ENCODE assay signal across 8 mouse cellular contexts in genomic region chrX:11632011-11632410, GRCm38 (mm10).
DNase-seq lines count a peak whose midpoint lies in the region; ATAC-seq lines count a peak whose summit lies in the region.

No protein-coding gene starts in this region.

- H3K4me3 ChIP-seq in kidney, embryonic 15.5 days (replicated peaks): peak overlapping the region; percentile 16; the same call in 1 of the 2 replicates
- H3K4me3 ChIP-seq in intestine, embryonic 14.5 days (ENCODE audit: low read depth, low read length): no peak overlapping the region
- H3K4me3 ChIP-seq in neural tube, embryonic 14.5 days (ENCODE audit: low read depth, low read length): no peak overlapping the region

- H3K4me2 ChIP-seq in kidney, embryonic 15.5 days: peak overlapping the region; percentile 48
- H3K4me2 ChIP-seq in intestine, embryonic 14.5 days (ENCODE audit: low read length): peak overlapping the region; percentile 41
- H3K4me2 ChIP-seq in neural tube, embryonic 14.5 days (ENCODE audit: low read depth, low read length): peak overlapping the region; percentile 30; the same call in 1 of the 2 replicates

- H3K27ac ChIP-seq in kidney, embryonic 15.5 days: 0 out of 2 replicates have a peak overlapping the region, but pooled peaks have one; percentile 13
- H3K27ac ChIP-seq in intestine, embryonic 14.5 days (ENCODE audit: low read depth): no peak overlapping the region
- H3K27ac ChIP-seq in neural tube, embryonic 14.5 days (ENCODE audit: low read depth, low read length): peak overlapping the region; percentile 44; the same call in 1 of the 2 replicates

- H3K4me1 ChIP-seq in kidney, embryonic 15.5 days: peaks cover 9% of the 10 kb centered on the region; the same call in 1 of the 2 replicates
- H3K4me1 ChIP-seq in intestine, embryonic 14.5 days (replicated peaks; ENCODE audit: control insufficient read depth, insufficient read depth, low read length): peaks cover 4% of the 10 kb centered on the region; the same call in 1 of the 2 replicates
- no peaks in the 10 kb centered on the region for H3K4me1 ChIP-seq in neural tube, embryonic 14.5 days (ENCODE audit: control insufficient read depth, insufficient read depth, low read length)

- 25% methylated on average over 14 of the region's 14 CpGs for WGBS in kidney, embryonic 15.5 days
- 13% methylated on average over 14 of the region's 14 CpGs for WGBS in intestine, embryonic 14.5 days
- 14% methylated on average over 12 of the region's 14 CpGs for WGBS in neural tube, embryonic 14.5 days

- peaks cover 49% of the 10 kb centered on the region for H3K27me3 ChIP-seq in kidney, embryonic 15.5 days
- peaks cover 7% of the 10 kb centered on the region; the same call in 1 of the 2 replicates for H3K27me3 ChIP-seq in intestine, embryonic 14.5 days (replicated peaks; ENCODE audit: control insufficient read depth, insufficient read depth, low read length)
- H3K27me3 ChIP-seq in neural tube, embryonic 14.5 days (ENCODE audit: control insufficient read depth, insufficient read depth, low read length): no peaks in the 10 kb centered on the region

- DNase-seq in kidney, postnatal 25 days: no peak
- peak; percentile 29 for DNase-seq in embryo, embryonic 10.5 days (ENCODE audit: low spot score)
- DNase-seq in intestine, embryonic 14.5 days (ENCODE audit: low spot score): no peak
- DNase-seq in ovary, adult 18-20 months (ENCODE audit: low spot score): no peak
- DNase-seq in layer of hippocampus, postnatal 10 days (ENCODE audit: low spot score in 2 of 2): no peak
- DNase-seq in adrenal gland, adult 2 months: no peak

- H3K9ac ChIP-seq in kidney, embryonic 15.5 days: no peak overlapping the region
- no peak overlapping the region for H3K9ac ChIP-seq in intestine, embryonic 14.5 days (ENCODE audit: low read length)
- no peak overlapping the region for H3K9ac ChIP-seq in neural tube, embryonic 14.5 days (replicated peaks; ENCODE audit: low read depth, low read length)

- ATAC-seq in kidney, embryonic 15.5 days (replicated peaks; ENCODE audit: low FRiP score): no peak
- no peak for ATAC-seq in intestine, embryonic 14.5 days (replicated peaks; ENCODE audit: low FRiP score, low TSS enrichment, low read depth)
- peak; percentile 31; the same call in 1 of the 2 replicates for ATAC-seq in neural tube, embryonic 14.5 days (ENCODE audit: low read depth)

- H3K36me3 ChIP-seq in kidney, embryonic 15.5 days: no peaks in the 10 kb centered on the region
- H3K36me3 ChIP-seq in intestine, embryonic 14.5 days (ENCODE audit: control insufficient read depth, insufficient read depth, low read length): no peaks in the 10 kb centered on the region
- no peaks in the 10 kb centered on the region for H3K36me3 ChIP-seq in neural tube, embryonic 14.5 days (ENCODE audit: control insufficient read depth, insufficient read depth, low read length)

- no peaks in the 10 kb centered on the region for H3K9me3 ChIP-seq in kidney, embryonic 15.5 days (replicated peaks)
- H3K9me3 ChIP-seq in intestine, embryonic 14.5 days (ENCODE audit: control insufficient read depth, low read length): no peaks in the 10 kb centered on the region
- H3K9me3 ChIP-seq in neural tube, embryonic 14.5 days (ENCODE audit: control insufficient read depth, low read length): no peaks in the 10 kb centered on the region
